Mouse (Mus musculus): ENCODE measurements around the gene Cntnap4.

- TF ChIP-seq POLR2A (IDR thresholded peaks at IDR 0.05; ENCODE audit: insufficient read depth, low read length): no peak
- TF ChIP-seq CTCF (IDR thresholded peaks at IDR 0.05; ENCODE audit: low read depth, low read length): no peak
- no peak for TF ChIP-seq EP300 (IDR thresholded peaks at IDR 0.05; ENCODE audit: insufficient read depth, low read depth, low read length)
Observed at GRCm38 (mm10) chr8:112589052-112589389, 19.2 kb downstream of the Cntnap4 start.
